Mouse (Mus musculus): Measurements from ENCODE around the gene Ahnak.

DNA sequence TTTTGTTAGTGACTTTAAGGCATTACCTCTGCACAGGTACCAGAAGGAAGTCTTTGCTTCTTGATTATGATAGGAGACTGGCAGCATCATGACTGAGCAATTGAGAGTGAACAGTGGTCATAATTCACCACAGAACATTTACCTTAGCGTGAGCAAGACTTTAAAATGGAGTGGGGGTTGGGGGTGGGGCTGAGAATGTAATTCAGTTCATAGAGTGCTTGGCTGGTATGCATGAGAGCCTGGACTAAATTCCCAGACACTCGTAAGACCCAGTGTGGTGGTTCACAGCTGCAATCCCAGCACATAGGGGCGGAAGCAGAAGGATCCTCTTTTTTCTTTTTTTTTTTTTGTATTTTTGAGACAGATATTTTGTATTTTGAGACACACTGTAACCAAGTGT is 30.2 kb downstream of the Ahnak start:
- no peak for TF ChIP-seq POLR2A (IDR thresholded peaks at IDR 0.05; ENCODE audit: low read depth, low read length)
- TF ChIP-seq CTCF (conservative IDR thresholded peaks at IDR 0.05; ENCODE audit: insufficient read depth, insufficient read length, low read depth, low read length), result no peak
